Mouse (Mus musculus) brown adipose tissue, adult 24 weeks (tissue): ENCODE measurements around the gene B3gnt2. TPM values are rescaled to one million over a fixed set of nuclear protein-coding genes. Genes with fewer than 3 reads are reported as not detected.
A peak's percentile ranks its signal among the peaks of the same experiment; 100 is the strongest.

Source experiments
- H3K27ac ChIP-seq: fragments of 200-500 bp; replicated peaks from 2 replicates; pipeline ENCODE4 v1.5.1; 2012; ENCODE audit warnings: low read depth, mild to moderate bottlenecking, low read length
- H3K4me1 ChIP-seq: fragments of 200-500 bp; 2 replicates; pipeline ENCODE4 v1.6.1; 2012; ENCODE audit warnings: low read length, mixed read lengths; ENCODE audit not compliant: control insufficient read depth, insufficient read depth, insufficient read length
- H3K4me3 ChIP-seq: fragments of 200-500 bp; 2 replicates; pipeline ENCODE4 v1.5.1; 2012; ENCODE audit warnings: low read depth, mild to moderate bottlenecking, low read length, moderate library complexity; ENCODE audit not compliant: insufficient read depth
- polyA plus RNA-seq: library from polyadenylated mRNA; stranded (reverse); fragments of >200 nt; gene quantifications from 2 replicates; pipeline ENCODE4 v1.2.4, GENCODE M21; 2012; ENCODE audit not compliant: missing spikeins, insufficient read depth, insufficient read length

Gene B3gnt2
- polyA plus RNA-seq, 1 experiment, result not detected

- Histone ChIP-seq H3K4me3 (no peak overlapping the region), H3K27ac (0 out of 2 replicates have a peak overlapping the region, but pooled peaks have one; percentile 34), H3K4me1 (peaks cover 3% of the 10 kb centered on the region; the same call in 1 of the 2 replicates)
Observed at GRCm38 (mm10) chr11:22880383-22881172, 19.8 kb upstream of the B3gnt2 start.

DNA sequence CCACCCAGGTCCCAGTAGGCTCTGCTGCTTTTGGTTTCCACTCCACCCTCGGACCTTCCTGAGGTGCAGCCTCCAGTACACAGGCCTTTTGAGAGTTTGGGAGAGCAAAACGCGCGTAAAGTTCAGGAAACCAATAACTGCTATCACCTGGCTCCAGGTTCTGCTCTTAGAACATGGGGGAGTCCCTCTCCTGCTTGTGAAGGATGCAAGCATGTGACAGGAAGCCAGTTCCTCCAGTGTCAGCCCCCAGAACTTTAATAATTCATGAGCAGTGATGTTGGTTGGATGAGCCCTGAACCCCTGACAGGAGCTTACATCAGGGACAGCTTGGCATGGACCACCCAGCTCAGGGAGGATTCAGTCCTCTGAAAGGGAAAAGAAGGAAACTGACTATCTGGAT is 18.9 kb upstream of the B3gnt2 start:
- H3K27ac ChIP-seq, result no peak overlapping the region
- no peak overlapping the region for H3K4me3 ChIP-seq
- H3K4me1 ChIP-seq, result peaks cover 3% of the 10 kb centered on the region; the same call in 1 of the 2 replicates

GRCm38 (mm10) chr11:22876680-22877330 is 16.0 kb upstream of the B3gnt2 start:
- no peak overlapping the region for H3K4me3 ChIP-seq
- peaks cover 12% of the 10 kb centered on the region; the same call in 1 of the 2 replicates for H3K4me1 ChIP-seq
- no peak overlapping the region for H3K27ac ChIP-seq

GRCm38 (mm10) chr11:22875279-22875678 is 14.5 kb upstream of the B3gnt2 start:
- Histone ChIP-seq H3K27ac (no peak overlapping the region), H3K4me3 (no peak overlapping the region), H3K4me1 (peaks cover 17% of the 10 kb centered on the region; the same call in 1 of the 2 replicates)

DNA sequence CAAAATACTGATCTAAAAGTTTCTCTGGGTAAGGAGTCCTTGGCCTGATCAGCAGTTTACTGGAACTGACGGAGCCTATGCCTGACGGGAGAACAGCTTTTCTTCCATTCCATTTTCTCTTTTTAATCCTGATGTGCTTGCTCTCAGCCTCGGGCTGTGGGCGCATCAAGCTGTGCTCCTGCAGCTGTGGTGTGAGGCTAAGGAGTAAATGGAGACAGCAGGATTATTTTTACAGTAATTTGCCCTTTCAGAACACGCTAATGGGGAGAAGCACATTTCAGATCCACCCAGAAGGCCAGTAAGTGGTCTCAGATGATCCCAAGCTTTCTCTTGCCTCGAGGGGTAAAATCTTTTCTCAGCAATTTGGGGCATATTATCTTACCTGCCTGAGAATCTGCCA is 14.0 kb upstream of the B3gnt2 start:
- Histone ChIP-seq H3K27ac (no peak overlapping the region), H3K4me1 (peaks cover 14% of the 10 kb centered on the region; the same call in 1 of the 2 replicates), H3K4me3 (no peak overlapping the region)

DNA sequence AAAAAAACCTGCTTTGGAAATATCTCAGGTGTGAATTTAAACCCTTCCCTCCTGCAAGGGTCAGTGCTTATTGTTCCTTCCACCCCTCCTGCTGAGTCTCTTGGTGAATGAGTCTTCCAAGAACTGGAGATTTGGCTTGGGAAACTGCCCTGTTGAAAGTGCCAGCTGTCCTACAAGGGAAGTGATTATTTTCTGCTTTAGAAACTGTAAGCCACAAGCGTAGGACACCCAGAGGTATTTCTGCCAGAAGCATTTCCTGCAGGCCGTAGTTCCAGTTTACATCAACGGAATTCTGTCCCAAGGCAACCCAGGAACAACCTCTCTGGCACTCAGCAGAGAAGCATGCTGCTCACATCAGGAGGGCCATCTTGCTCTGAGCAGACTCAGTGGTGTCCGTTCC is 12.6 kb upstream of the B3gnt2 start:
- Histone ChIP-seq H3K4me1 (peaks cover 14% of the 10 kb centered on the region; the same call in 1 of the 2 replicates), H3K4me3 (no peak overlapping the region), H3K27ac (peak overlapping the region; percentile 52; the same call in 1 of the 2 replicates)

GRCm38 (mm10) chr11:22872307-22872680 is 11.5 kb upstream of the B3gnt2 start:
- H3K27ac ChIP-seq, result peak overlapping the region; percentile 48
- peak overlapping the region; percentile 15 for H3K4me3 ChIP-seq

GRCm38 (mm10) chr11:22871628-22872306 is 11.0 kb upstream of the B3gnt2 start:
- peak overlapping the region; percentile 48 for H3K27ac ChIP-seq
- H3K4me1 ChIP-seq, result peaks cover 14% of the 10 kb centered on the region; the same call in 1 of the 2 replicates
- H3K4me3 ChIP-seq, result peak overlapping the region; percentile 15

More at GRCm38 (mm10) chr11:22872307-22872680, 11.5 kb upstream of the B3gnt2 start:
- H3K4me1 ChIP-seq, result peaks cover 14% of the 10 kb centered on the region; the same call in 1 of the 2 replicates

DNA sequence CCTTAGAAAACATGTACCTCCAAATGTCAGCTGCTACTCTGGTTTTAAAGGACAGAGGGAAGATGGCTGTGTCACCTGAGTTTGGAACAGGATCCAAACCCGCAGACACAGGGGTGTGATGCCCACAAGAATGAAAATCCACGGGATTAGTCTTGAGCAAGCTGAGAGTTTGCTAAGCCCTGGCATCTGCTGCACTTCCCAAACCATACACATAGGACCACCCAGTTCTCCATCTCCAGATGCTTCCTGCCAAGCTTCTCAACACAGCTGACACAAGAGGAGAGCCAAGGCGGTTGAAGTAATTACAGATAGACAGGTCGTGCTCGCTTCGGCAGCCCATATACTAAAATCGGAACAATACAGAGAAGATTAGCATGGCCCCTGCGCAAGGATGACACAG is 7.8 kb upstream of the B3gnt2 start:
- H3K4me1 ChIP-seq, result peaks cover 12% of the 10 kb centered on the region; the same call in 1 of the 2 replicates
- no peak overlapping the region for H3K4me3 ChIP-seq
- H3K27ac ChIP-seq, result no peak overlapping the region

DNA sequence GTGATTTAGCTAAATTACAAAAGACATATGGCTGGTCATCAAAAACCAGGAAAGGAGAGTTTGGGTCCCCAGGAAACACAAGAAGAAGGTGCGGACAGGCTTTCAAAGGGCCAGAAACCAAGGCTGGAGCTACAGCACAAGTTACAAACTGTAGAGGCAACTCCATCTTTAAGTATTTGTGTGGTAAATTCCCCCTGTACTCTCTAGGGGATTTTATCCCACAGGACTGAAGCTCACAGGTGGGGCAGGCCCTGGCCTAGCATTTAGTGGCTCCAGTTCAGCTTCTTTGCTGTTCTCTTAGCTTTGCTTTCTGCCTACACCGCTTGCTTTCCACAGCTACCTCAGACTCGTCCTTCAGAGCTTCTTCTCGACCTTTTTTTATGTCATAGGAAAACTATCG is 6.9 kb upstream of the B3gnt2 start:
- no peak overlapping the region for H3K4me3 ChIP-seq
- no peak overlapping the region for H3K27ac ChIP-seq
- H3K4me1 ChIP-seq, result peaks cover 7% of the 10 kb centered on the region; the same call in 1 of the 2 replicates

DNA sequence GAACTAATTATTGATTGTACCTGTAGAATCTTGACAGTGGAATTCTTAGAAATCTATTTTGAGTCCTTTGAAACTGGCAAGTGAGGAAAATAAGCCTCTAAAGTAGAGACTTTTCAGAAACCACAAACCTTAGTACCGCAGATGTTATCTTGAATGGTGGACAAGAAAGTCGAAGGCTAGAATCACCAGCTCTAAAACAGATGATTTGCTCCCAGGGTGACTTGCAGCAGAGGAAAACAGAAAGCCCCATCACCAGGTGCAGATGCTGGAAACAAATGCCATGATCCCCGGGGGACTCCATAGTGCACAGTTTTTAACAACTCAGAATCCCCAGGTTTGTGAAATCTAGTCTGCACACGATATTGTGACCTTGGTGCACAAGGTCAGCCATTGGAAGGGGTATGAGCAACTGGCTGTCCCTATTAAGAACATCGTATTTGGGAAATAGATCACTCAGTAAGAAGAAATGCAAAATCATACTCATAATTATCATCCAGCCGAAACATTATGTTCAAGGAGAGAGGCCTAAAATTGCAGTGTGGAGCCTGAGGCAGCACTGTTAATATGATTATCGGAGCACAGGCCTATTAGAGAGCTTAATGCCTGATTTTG is 5.0 kb upstream of the B3gnt2 start:
- peaks cover 1% of the 10 kb centered on the region; the same call in 1 of the 2 replicates for H3K4me1 ChIP-seq
- no peak overlapping the region for H3K4me3 ChIP-seq
- H3K27ac ChIP-seq, result no peak overlapping the region

- Histone ChIP-seq H3K4me1 (peaks cover 3% of the 10 kb centered on the region; the same call in 1 of the 2 replicates), H3K27ac (no peak overlapping the region), H3K4me3 (no peak overlapping the region)
Observed at GRCm38 (mm10) chr11:22864305-22865060, 3.7 kb upstream of the B3gnt2 start.

- H3K4me3 ChIP-seq, result no peak overlapping the region
- H3K4me1 ChIP-seq, result peaks cover 3% of the 10 kb centered on the region; the same call in 1 of the 2 replicates
Observed at GRCm38 (mm10) chr11:22863581-22863980, 2.8 kb upstream of the B3gnt2 start.

GRCm38 (mm10) chr11:22861315-22861714 is 554 bp upstream of the B3gnt2 start:
- H3K27ac ChIP-seq, result no peak overlapping the region
- no peak overlapping the region for H3K4me3 ChIP-seq
- H3K4me1 ChIP-seq, result peaks cover 3% of the 10 kb centered on the region; the same call in 1 of the 2 replicates

More at GRCm38 (mm10) chr11:22863581-22863980, 2.8 kb upstream of the B3gnt2 start:
- no peak overlapping the region for H3K27ac ChIP-seq
